Mouse (Mus musculus) induced T-regulatory cell, adult 2 months (primary cell): ENCODE results near the gene Aldh9a1.
A peak's percentile ranks its signal among the peaks of the same experiment; 100 is the strongest.

Source experiments
- DNase-seq: peaks from one replicate; pipeline ENCODE4 v3.0.0-alpha.2; 2012; ENCODE audit warnings: low read depth

The Aldh9a1 gene

DNA sequence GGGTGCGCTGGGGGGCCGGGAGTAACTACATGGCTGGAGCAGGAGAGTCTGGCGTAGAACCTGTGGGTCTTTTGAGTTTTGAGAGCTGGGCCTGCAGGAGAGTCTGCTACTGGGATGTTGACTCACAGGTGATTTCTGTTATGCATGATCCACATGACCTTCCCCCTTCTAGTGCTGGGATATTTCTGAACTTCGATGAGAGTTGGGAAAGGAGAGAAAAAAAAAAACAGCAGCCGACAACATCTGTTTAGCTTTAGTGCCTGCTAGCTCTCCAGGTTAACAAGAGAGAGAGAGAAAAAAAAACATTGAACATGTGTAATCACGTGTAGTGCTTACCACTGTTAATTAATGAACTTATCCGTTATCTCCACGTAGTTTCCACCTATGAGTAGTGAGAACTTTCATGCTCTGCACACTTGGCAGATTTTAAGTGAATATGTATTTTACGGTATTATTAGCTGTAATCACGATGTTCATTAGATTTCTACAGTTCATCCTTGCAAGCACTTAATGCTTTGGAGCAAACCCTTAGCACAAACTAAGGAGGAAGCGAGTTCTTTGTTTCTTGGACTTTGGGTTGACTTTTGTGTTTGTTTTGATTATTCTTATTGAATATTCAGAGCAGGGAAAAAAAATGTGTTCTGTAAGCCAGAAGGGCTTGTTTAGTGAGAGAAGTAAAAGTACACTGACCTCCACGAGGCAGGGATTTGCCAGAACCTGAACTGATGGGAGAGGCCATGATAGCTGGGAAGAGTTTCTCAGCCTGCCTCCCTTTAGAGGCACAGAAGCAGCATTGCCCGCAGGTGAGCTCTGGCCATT, 1.0 kb downstream of the Aldh9a1 start:
- no peak for DNase-seq

GRCm38 (mm10) chr1:167352403-167352802, 2.6 kb downstream of the Aldh9a1 start:
- DNase-seq, result no peak

- no peak for DNase-seq
Measured at GRCm38 (mm10) chr1:167357387-167357786, 7.6 kb downstream of the Aldh9a1 start.

DNA sequence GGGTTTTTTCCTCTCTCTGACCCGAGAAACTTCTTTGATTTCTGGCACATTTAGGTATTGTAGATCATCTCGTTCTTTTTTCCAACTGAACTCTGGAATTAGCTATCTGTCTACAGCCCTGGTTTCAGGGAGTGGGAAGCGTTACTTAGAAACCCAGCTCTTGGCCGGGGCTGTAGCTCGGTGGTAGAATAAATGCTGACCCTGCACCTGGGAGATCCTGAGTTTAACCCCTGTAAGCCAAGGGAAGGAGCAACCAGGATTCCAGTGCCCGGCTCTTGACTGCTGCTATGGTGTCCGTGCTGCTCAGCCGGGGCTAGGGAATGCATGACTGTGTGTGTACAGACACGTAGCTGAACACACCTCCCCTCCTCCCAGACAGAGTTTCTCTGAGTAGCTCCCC, 8.9 kb downstream of the Aldh9a1 start:
- no peak for DNase-seq

- no peak for DNase-seq
Measured at GRCm38 (mm10) chr1:167360268-167360667, 10.5 kb downstream of the Aldh9a1 start.

- no peak for DNase-seq
Measured at GRCm38 (mm10) chr1:167362819-167363218, 13.0 kb downstream of the Aldh9a1 start.

DNA sequence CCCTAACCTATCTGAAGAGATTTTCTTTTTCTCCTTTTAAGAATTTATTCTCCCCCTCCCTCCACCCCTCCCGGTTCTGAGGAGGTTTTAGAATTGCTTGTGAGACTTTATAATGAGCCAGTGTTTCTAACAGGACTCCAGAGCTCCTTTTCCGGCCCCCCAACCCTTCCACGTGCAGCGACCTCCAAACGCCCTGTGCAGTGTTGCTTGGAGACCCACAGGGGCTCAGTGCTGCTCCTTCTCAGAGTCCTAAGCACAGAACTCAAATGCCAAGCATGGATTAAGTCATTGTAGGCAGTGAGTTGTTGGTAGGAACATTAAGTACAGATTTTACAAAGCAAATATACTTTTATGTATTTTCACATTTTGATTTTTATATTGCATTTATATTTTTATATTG, 13.5 kb downstream of the Aldh9a1 start:
- DNase-seq, result no peak

GRCm38 (mm10) chr1:167365808-167366207, 16.0 kb downstream of the Aldh9a1 start:
- DNase-seq, result no peak

DNA sequence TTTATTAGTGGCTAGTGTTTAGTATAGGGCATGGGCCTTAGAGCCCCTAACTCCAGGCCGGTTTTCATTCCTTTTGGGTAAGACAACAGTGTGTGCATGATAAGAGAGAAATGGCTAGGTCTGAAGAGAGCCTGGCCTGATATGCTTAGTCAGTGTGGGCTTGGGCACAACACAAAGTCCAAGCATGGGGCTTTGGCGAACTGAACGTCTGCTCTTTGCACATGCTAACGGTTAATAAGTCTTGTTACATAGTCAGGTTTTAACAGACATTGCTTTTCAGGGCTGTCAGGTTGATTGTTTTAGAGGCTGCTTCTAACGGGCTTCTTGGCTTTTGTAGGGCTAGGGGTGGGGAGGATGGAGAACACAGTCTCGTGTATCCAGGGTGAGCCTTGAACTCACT, 16.8 kb downstream of the Aldh9a1 start:
- DNase-seq, result no peak

- no peak for DNase-seq
Measured at GRCm38 (mm10) chr1:167368018-167368417, 18.2 kb downstream of the Aldh9a1 start.

- DNase-seq, result no peak
Measured at GRCm38 (mm10) chr1:167368513-167368912, 18.7 kb downstream of the Aldh9a1 start.

GRCm38 (mm10) chr1:167369905-167370304, 20.1 kb downstream of the Aldh9a1 start:
- peak; percentile 95 for DNase-seq

- DNase-seq, result no peak
Measured at GRCm38 (mm10) chr1:167372739-167373138, 22.9 kb downstream of the Aldh9a1 start.

DNA sequence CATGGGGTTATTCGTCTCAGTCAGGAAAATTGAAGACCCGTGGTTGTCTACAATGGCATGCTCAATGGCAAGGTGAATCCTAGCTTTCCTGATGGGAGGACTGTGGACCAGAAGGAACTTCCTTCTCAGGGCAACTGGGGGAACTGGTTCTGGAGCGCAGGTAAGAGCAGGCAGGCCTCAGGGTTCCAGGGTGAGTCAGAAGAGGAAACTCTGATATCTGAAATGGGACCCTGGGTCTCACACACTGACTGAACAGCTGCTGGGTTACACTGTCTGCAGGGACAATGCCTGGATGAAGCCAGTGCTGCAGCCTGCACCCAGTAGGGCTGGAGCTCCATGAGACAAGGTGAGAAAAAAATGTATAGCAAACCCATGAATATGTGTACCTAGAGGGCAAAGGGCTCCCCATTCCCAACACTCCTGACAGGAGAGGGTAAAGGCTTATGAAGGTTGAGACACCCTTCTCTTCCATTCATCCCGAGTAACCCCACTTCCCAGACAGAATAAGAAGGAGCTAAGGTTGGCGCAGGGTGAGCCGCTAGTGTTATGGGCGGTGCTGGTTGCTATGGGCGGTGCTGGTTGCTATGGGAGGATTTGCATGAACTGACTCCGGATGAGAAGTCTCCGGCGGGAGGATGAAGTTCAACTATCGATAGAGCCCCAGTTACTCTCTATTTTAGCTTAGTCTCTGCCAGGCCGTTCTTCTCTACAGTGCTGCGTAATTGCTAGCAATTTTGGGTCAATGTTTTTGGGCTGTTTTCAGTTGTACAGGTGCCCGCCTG, 24.4 kb downstream of the Aldh9a1 start:
- peak; percentile 79 for DNase-seq

DNA sequence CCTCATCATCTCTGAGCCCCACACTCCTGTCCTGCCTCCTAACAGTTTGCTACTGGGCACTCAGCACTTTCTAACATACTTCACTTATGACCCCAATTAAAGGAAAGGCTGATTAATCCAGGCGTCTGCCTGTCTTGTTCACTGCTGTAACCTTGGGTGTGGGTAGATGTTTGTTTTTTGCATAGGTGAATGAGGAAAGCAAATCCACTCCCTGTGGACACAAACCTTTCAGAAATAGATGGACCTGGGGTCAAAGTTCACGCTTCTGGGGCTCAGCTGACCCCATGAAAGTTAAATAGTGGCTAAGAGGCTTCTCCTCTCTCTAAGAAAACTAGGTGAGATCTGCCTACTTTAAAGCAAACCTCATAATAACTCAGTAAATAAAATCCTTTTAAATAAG, 25.2 kb downstream of the Aldh9a1 start:
- no peak for DNase-seq

GRCm38 (mm10) chr1:167378019-167378418, 28.2 kb downstream of the Aldh9a1 start:
- DNase-seq, result no peak

- DNase-seq, result no peak
Measured at GRCm38 (mm10) chr1:167379751-167380150, 30.0 kb downstream of the Aldh9a1 start.

DNA sequence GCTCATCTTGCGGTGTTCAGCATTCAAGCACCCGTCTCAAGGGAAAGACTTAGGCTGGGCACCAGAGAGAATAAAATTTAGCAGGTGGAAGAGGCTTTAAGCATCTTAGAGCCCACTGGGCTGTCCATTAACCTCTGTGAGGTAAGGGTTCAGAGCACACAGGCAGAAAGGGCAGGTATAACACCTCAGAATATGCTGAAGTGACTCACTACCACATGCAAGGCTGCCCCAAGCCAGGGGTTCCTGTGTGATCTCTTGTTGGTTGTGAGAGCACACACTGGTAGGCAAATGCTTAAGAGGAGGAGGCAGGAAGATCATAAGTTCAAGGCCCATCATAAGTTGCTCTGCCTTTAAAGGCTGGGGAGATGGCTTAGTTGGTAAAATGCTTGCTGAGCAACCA, 30.4 kb downstream of the Aldh9a1 start:
- no peak for DNase-seq

- no peak for DNase-seq
Measured at GRCm38 (mm10) chr1:167381050-167382015, 31.5 kb downstream of the Aldh9a1 start.

GRCm38 (mm10) chr1:167382316-167382715, 32.5 kb downstream of the Aldh9a1 start:
- DNase-seq, result no peak

DNA sequence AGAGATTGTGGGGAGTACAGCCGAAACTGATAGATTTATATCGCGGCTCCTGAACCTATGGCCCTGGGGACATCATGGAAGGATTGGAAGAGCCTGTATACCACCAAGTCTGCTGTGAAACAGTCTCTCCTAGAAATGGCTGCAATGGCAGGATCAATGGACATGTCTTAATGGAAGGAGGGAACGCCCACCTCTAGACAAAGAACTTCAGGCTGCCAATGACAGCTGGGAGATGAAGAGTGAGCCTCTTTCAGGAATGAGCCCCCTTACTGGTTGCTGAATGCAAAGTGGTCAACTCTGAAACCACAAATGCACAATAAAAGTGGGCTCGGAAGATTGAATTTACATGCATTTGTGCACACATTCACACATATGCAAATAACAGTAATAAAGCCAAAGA, 33.0 kb downstream of the Aldh9a1 start:
- no peak for DNase-seq

DNA sequence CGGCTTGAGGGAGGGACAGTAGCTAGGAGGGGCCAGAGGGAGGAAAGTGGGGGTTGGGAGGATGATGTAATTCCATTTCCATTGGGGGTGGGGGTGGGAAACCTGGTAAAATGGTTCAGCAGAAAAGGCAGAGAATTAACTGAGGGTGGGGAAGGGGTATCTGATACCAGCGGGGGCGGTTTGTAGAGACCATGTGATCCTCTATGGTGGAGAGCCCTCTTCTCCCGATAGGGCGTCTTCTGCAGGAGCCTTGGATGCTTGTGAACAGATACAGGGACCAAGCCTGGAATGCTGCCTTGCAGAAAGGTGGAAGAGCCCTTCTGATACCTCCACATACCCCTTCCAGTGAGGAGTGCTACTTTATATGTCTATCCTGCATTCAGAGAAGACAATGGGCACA, 33.4 kb downstream of the Aldh9a1 start:
- DNase-seq, result no peak
